Mouse (Mus musculus) neural tube, embryonic 14.5 days (tissue): ENCODE measurements around the gene Naaa. TPM values are rescaled to one million over a fixed set of nuclear protein-coding genes. Genes with fewer than 3 reads are reported as not detected.

Source experiments
- ATAC-seq: fragments of 200-750 bp; cut with Nextera tagmentation; 2 replicates; pipeline ENCODE4 v1.8.0; 2017; ENCODE audit warnings: low read depth, mild to moderate bottlenecking, moderate TSS enrichment, moderate library complexity
- H3K27ac ChIP-seq: fragments of 300-500 bp; sonication (generic); 2 replicates; pipeline ENCODE4 v1.5.1; 2014; ENCODE audit warnings: low read depth, mild to moderate bottlenecking, control low read depth, low read length, moderate library complexity, mixed read lengths
- H3K27me3 ChIP-seq: fragments of 300-500 bp; sonication (generic); 2 replicates; pipeline ENCODE4 v1.6.1; 2014; ENCODE audit warnings: low read length; ENCODE audit not compliant: control insufficient read depth, insufficient read depth
- H3K36me3 ChIP-seq: fragments of 300-500 bp; sonication (generic); 2 replicates; pipeline ENCODE4 v1.6.1; 2014; ENCODE audit warnings: low read length, mixed read lengths; ENCODE audit not compliant: control insufficient read depth, insufficient read depth
- H3K4me1 ChIP-seq: fragments of 300-500 bp; sonication (generic); 2 replicates; pipeline ENCODE4 v1.6.1; 2014; ENCODE audit warnings: low read length; ENCODE audit not compliant: control insufficient read depth, insufficient read depth
- H3K4me2 ChIP-seq: fragments of 300-500 bp; sonication (generic); 2 replicates; pipeline ENCODE4 v1.6.1; 2014; ENCODE audit warnings: mild to moderate bottlenecking, low read depth, low read length, control low read depth
- H3K4me3 ChIP-seq: fragments of 300-500 bp; sonication (generic); 2 replicates; pipeline ENCODE4 v1.5.1; 2014; ENCODE audit warnings: low read depth, low read length, control low read depth, mixed read lengths
- H3K9ac ChIP-seq: fragments of 300-500 bp; sonication (generic); replicated peaks from 2 replicates; pipeline ENCODE4 v1.6.1; 2014; ENCODE audit warnings: low read depth, mild to moderate bottlenecking, control low read depth, low read length, mixed read lengths
- H3K9me3 ChIP-seq: fragments of 300-500 bp; sonication (generic); 2 replicates; pipeline ENCODE4 v1.6.1; 2016; ENCODE audit warnings: low read length; ENCODE audit not compliant: control insufficient read depth
- WGBS: fragments of 180-500 bp; shearing (Covaris S2); extraction: QIAGEN DNeasy Blood & Tissue Kit; methylation state at CpG from one replicate; pipeline ENCODE4 v1.1.7; 2014; 5-methylcytosine and 5-hydroxymethylcytosine counted together
- polyA plus RNA-seq: library from polyadenylated mRNA; unstranded; fragments of >200 nt; fragmentation: Nextera tagmentation; extraction: Ambion mirVana; gene quantifications from 2 replicates; pipeline ENCODE4 v1.2.1, GENCODE M21; 2014

The Naaa gene
- polyA plus RNA-seq = 23.1 and 23.9 TPM in 2 replicates

DNA sequence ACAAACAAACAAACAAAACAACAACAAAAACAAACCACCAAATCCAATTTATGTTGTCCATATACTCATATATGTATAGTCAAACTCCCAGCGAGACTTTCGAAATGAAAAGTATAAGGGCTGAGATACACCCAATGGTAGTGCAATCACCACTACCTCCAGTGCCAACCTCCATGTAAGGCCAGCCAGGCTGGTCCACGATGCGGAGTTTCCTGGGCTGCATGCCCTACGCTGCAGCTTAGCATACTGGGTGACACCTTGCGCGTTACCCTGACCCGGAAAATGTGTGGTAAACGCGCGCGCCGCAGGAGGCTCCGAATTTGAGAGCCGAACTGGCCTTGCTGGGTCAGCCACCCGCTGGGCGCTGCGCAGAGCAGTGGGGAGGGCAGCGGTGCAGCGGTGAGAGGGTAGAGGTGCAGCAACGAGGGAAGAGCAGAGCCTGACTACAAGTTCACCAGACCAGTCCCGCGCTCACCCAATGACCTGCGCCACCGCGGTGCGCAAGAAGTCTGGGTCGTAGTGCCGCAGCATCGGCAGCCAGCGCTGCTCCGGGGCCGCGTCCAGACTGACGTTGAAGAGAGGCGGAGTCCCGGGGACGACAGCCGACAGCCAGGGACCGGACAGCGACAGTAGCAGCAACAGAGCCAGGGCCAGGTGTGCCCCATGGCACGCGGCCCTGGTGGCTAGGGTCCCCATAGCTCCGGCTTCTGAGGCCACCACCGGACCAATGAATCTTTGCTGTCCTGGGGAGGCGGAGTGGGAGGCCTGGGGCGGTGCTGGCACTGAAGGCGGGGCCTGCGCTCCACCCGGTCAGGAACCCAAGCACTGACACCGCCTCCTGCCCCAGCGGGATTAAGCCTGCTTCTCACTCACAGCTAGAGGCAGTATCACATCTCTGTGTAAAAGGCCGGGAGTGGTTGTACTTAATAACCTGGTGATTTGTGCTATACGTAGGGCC is at the start of gene Naaa:
Gene Naaa (minus strand): TSS at position 734 of the 958 bp plus-strand sequence.
- Histone ChIP-seq H3K4me3 (peak within 1 kb of the TSS; percentile 54), H3K27ac (peak within 1 kb of the TSS; percentile 57), H3K4me1 (peaks cover 5% of the 10 kb centered on the region; the same call in 1 of the 2 replicates), H3K27me3 (no peaks in the 10 kb centered on the region), H3K9ac (peak within 1 kb of the TSS; percentile 68), H3K9me3 (no peaks in the 10 kb centered on the region), H3K36me3 (no peaks in the 10 kb centered on the region), H3K4me2 (peak within 1 kb of the TSS; percentile 77)
- WGBS = 4% methylated on average over 54 of the region's 54 CpGs
- peak; percentile 92 for ATAC-seq

DNA sequence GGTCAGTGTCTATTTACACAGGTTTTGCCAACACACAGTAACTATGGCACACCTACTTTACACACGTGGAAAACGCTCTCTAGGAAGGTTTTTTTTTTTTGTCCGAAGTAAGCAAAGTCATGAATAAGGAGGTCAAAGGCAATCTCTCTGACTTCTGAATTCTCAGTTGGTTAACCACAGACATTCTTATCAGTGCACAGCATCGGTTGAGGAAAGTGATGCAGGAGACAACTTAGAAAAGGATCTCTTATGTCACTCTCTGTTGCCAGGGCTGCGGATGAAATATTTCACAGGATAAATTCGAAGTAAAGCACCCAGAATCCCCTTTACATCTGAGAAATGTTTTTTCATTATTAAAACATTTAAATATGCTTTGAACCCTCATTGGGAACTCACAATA is 49.4 kb upstream of the Naaa start:
- 80% methylated on average over 6 of the region's 6 CpGs for WGBS
- H3K4me3 ChIP-seq = no peak overlapping the region
- ATAC-seq = no peak
- no peak overlapping the region for H3K27ac ChIP-seq
- H3K9ac ChIP-seq = no peak overlapping the region
- H3K9me3 ChIP-seq = no peaks in the 10 kb centered on the region
- H3K27me3 ChIP-seq = no peaks in the 10 kb centered on the region
- no peaks in the 10 kb centered on the region for H3K4me1 ChIP-seq
- no peaks in the 10 kb centered on the region for H3K36me3 ChIP-seq
- no peak overlapping the region for H3K4me2 ChIP-seq

DNA sequence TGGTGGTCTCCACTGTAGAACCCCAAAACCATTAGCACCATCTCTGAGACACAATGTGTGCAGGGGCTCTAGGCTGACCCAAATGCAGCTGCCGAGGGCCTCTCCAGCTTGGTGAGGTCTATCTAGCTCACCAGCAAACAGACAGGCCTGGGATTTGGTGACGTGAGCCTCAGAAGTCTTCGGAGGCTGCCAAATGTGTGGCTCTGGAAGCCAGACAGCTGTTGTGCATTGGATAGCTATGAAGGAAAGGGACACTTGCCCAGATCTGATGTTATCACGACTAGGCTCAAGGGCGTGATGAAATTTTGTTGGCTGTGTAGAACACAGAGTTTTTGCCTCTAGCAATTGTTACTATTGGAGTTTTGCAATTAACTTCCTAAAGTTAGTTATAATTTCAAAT is 45.3 kb upstream of the Naaa start:
- H3K4me2 ChIP-seq = no peak overlapping the region
- H3K4me1 ChIP-seq = no peaks in the 10 kb centered on the region
- no peak overlapping the region for H3K27ac ChIP-seq
- H3K9me3 ChIP-seq = no peaks in the 10 kb centered on the region
- no peaks in the 10 kb centered on the region for H3K36me3 ChIP-seq
- no peak for ATAC-seq
- no peak overlapping the region for H3K4me3 ChIP-seq
- H3K9ac ChIP-seq = no peak overlapping the region
- no peaks in the 10 kb centered on the region for H3K27me3 ChIP-seq
- WGBS = 89% methylated on average over 5 of the region's 5 CpGs

GRCm38 (mm10) chr5:92322612-92323011 is 44.6 kb upstream of the Naaa start:
- no peak for ATAC-seq

DNA sequence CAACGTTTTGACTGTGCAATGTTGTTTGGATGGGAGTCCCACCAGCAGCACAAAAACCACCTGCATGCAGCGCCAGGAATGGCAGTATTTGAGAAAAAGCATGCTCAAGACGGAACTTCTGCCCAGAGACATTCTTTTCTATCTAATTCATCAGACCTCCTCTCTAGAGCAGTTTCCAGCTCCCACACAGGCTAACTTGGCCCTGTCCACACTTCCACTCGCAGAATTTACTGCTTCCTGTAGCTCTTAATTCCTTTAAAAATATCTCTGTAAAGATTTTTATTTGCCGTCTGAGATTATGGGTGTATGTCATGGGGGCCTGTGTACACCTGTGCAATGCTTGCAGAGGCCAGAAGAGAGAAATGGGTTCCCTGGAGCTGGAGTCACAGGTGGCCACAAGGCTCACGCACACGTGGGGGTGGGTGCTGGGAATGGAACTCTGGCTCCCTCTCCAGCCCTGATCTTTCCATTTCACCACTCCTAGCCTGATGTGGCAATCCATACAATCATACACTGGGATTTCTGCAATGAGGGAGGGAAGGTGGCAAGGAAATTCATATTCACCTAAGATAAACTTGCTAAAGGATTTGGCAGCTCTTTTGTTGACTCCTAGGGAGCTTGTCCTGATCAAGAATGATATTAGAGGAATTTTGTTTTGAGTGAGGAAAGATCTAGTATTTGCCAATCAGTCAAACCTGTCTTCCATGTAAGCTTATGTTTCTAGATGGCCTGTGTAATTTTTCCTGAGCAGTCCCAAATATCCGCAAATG is 43.8 kb upstream of the Naaa start:
- H3K4me3 ChIP-seq = no peak overlapping the region
- WGBS = 78% methylated on average over 8 of the region's 8 CpGs
- no peaks in the 10 kb centered on the region for H3K9me3 ChIP-seq
- H3K4me1 ChIP-seq = no peaks in the 10 kb centered on the region
- no peak overlapping the region for H3K9ac ChIP-seq
- no peak overlapping the region for H3K4me2 ChIP-seq
- H3K27ac ChIP-seq = no peak overlapping the region
- H3K27me3 ChIP-seq = no peaks in the 10 kb centered on the region
- no peaks in the 10 kb centered on the region for H3K36me3 ChIP-seq
- no peak for ATAC-seq

More at GRCm38 (mm10) chr5:92322612-92323011, 44.6 kb upstream of the Naaa start:
- no peaks in the 10 kb centered on the region for H3K9me3 ChIP-seq
- no peaks in the 10 kb centered on the region for H3K27me3 ChIP-seq
- H3K4me1 ChIP-seq = no peaks in the 10 kb centered on the region
- no peak overlapping the region for H3K4me3 ChIP-seq
- 91% methylated on average over 4 of the region's 4 CpGs for WGBS
- H3K9ac ChIP-seq = no peak overlapping the region
- H3K27ac ChIP-seq = no peak overlapping the region
- no peak overlapping the region for H3K4me2 ChIP-seq
- H3K36me3 ChIP-seq = no peaks in the 10 kb centered on the region

DNA sequence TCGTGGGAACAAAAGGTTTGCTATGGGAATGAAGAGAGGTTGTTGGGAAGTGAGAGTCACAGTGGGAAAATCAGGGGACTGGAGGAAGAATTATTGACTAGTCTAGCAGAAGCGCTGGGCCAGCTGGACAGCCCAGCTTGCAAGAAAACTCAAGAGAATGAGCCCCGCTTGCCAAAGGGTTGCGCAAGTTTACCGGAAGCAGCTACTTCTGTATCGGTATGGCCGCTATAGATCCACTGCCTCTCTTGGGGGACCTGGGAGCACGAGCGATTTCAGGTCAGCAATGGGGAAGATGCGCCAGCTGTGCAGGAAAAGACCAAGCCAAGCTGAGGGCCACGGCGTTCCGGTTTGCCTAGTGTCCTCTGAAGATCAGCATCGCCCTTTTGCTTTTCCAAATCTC is 40.6 kb upstream of the Naaa start:
- H3K4me3 ChIP-seq = no peak overlapping the region
- H3K4me2 ChIP-seq = no peak overlapping the region
- no peak overlapping the region for H3K9ac ChIP-seq
- no peak for ATAC-seq
- WGBS = 91% methylated on average over 14 of the region's 14 CpGs
- no peaks in the 10 kb centered on the region for H3K36me3 ChIP-seq
- no peak overlapping the region for H3K27ac ChIP-seq
- H3K4me1 ChIP-seq = no peaks in the 10 kb centered on the region
- H3K9me3 ChIP-seq = no peaks in the 10 kb centered on the region
- H3K27me3 ChIP-seq = no peaks in the 10 kb centered on the region

DNA sequence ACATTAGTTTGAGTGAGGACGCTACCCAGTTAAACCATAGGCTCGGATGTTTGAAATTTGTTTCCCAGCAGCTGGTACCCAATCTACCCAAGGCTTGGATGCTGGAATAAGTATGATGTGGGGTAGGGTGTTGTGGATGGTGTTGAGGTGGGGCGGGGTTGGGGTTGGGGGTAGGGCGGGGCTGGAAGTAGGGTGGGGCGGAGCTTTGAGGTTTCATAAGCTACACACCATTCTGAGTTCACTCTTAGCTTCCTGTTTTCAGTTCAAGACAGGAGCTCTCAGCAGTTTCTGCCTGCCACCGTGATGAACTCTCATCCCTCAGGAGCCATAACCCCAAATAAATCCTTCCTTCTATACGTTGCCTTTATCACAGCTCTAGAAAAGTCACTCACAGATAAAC is 40.1 kb upstream of the Naaa start:
- WGBS = 86% methylated on average over 7 of the region's 7 CpGs
- Histone ChIP-seq H3K4me1 (no peaks in the 10 kb centered on the region), H3K36me3 (no peaks in the 10 kb centered on the region), H3K27me3 (no peaks in the 10 kb centered on the region), H3K4me3 (no peak overlapping the region), H3K9me3 (no peaks in the 10 kb centered on the region), H3K27ac (no peak overlapping the region), H3K9ac (no peak overlapping the region), H3K4me2 (no peak overlapping the region)
- no peak for ATAC-seq

DNA sequence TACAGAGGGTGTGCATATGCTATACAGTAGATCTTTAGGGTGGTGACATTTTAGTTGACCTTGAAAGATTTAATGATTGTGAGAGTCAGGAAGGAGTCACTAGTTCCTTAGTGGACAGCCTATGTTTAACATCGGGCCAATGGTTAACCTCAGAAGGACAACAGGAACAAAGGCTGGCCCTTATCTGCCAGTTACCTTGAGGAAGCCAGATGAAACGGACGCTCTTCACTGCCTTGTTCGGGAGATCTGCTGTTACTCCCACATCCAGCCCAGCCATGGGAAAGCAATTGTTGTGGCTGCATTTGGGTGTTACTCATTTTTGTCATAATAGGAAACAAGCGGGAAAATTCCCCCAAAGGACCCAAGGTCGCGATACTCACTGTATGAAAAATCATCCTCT is 35.8 kb upstream of the Naaa start:
- no peaks in the 10 kb centered on the region; the same call in 1 of the 2 replicates for H3K4me1 ChIP-seq
- no peak overlapping the region for H3K27ac ChIP-seq
- H3K27me3 ChIP-seq = no peaks in the 10 kb centered on the region; the same call in 1 of the 2 replicates
- no peak overlapping the region for H3K4me2 ChIP-seq
- no peak overlapping the region for H3K9ac ChIP-seq
- H3K9me3 ChIP-seq = no peaks in the 10 kb centered on the region
- no peak for ATAC-seq
- no peaks in the 10 kb centered on the region for H3K36me3 ChIP-seq
- WGBS = 80% methylated on average over 7 of the region's 7 CpGs
- no peak overlapping the region for H3K4me3 ChIP-seq
